22 mouse cellular contexts compared by ENCODE assay signal in the genomic region with DNA sequence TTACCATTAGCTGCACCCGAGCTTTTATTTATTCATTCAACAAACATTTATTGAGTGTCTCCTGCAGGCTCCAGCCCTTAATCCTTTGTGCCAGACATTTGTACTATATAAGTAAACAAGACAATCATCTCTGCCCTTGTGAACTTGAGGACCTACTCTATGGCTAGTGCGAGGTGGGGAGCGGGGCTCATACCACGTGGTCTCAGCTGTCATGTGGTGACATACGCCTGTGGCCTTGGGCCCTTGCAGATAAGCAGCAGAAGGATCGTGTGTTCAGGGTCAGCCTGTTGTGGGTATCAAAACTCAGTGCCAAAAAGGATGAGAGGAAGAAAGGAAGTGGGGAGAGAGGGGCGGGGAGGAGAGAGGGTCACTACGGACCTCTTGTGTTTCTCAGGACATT.
DNase-seq lines count a peak whose midpoint lies in the region; ATAC-seq lines count a peak whose summit lies in the region.
"Had no signal": no experiment of that assay in that cellular context is flagged by ENCODE, and none has a peak within 500 bp of the region (broad histone marks: within the 10 kb centered on the region; RNA-seq: fewer than 3 reads in every experiment).

No protein-coding gene starts in this region.

- H3K4me1 ChIP-seq in liver, embryonic 12.5 days: peaks cover 17% of the 10 kb centered on the region; the same call in 1 of the 2 replicates
- H3K4me1 ChIP-seq in liver, embryonic 11.5 days (replicated peaks; ENCODE audit: control insufficient read depth, insufficient read depth, low read length): no peaks in the 10 kb centered on the region; the same call in 1 of the 2 replicates
- no peaks in the 10 kb centered on the region; the same call in 1 of the 2 replicates for H3K4me1 ChIP-seq in hindbrain, embryonic 12.5 days
- H3K4me1 ChIP-seq in intestine, embryonic 16.5 days (ENCODE audit: control insufficient read depth, insufficient read depth, low read length): peaks cover 8% of the 10 kb centered on the region; the same call in 1 of the 2 replicates
- H3K4me1 ChIP-seq: heart, embryonic 12.5 days; hindbrain, embryonic 15.5 days had no signal

- H3K36me3 ChIP-seq in liver, embryonic 12.5 days: no peaks in the 10 kb centered on the region
- H3K36me3 ChIP-seq in liver, embryonic 11.5 days (ENCODE audit: control insufficient read depth, insufficient read depth, low read length): no peaks in the 10 kb centered on the region
- H3K36me3 ChIP-seq in hindbrain, embryonic 12.5 days: no peaks in the 10 kb centered on the region
- no peaks in the 10 kb centered on the region for H3K36me3 ChIP-seq in intestine, embryonic 16.5 days (ENCODE audit: control insufficient read depth, insufficient read depth, low read length)
- H3K36me3 ChIP-seq: embryonic facial prominence, embryonic 10.5 days; heart, embryonic 12.5 days; hindbrain, embryonic 10.5 days; hindbrain, embryonic 15.5 days had no signal

- DNase-seq in liver, embryonic 11.5 days (ENCODE audit: low spot score): no peak
- peak; percentile 11 for DNase-seq in ovary, postnatal 36 days (ENCODE audit: low spot score)
- DNase-seq in ovary, postnatal 10 days (ENCODE audit: low spot score): no peak
- DNase-seq in adrenal gland, postnatal 14 days: peak; percentile 52
- DNase-seq in lung, postnatal 25 days (ENCODE audit: low spot score): peak; percentile 25
- DNase-seq: cerebellum, adult 2 months; cerebellum, postnatal 10 days; forebrain, postnatal 0 days; gastrocnemius, adult 2 months; gastrocnemius, postnatal 25 days had no signal

- no peak overlapping the region for H3K4me3 ChIP-seq in liver, embryonic 12.5 days
- no peak overlapping the region for H3K4me3 ChIP-seq in liver, embryonic 11.5 days (ENCODE audit: low read depth, low read length)
- no peak overlapping the region for H3K4me3 ChIP-seq in hindbrain, embryonic 12.5 days
- no peak overlapping the region for H3K4me3 ChIP-seq in intestine, embryonic 16.5 days (ENCODE audit: low read length)
- H3K4me3 ChIP-seq: embryonic facial prominence, embryonic 10.5 days; forebrain, embryonic 13.5 days; gastrocnemius, adult 2 months; heart, embryonic 12.5 days; hindbrain, embryonic 10.5 days; hindbrain, embryonic 15.5 days had no signal

- WGBS in liver, embryonic 12.5 days (ENCODE audit: insufficient replicate concordance): 41% methylated on average over 8 of the region's 8 CpGs
- WGBS in liver, embryonic 11.5 days: 48% methylated on average over 8 of the region's 8 CpGs
- WGBS in hindbrain, embryonic 12.5 days: 79% methylated on average over 8 of the region's 8 CpGs
- 54% methylated on average over 8 of the region's 8 CpGs for WGBS in intestine, embryonic 16.5 days

- no peaks in the 10 kb centered on the region for H3K9me3 ChIP-seq in liver, embryonic 12.5 days (replicated peaks)
- no peaks in the 10 kb centered on the region for H3K9me3 ChIP-seq in liver, embryonic 11.5 days (ENCODE audit: control insufficient read depth, low read length)
- no peaks in the 10 kb centered on the region for H3K9me3 ChIP-seq in hindbrain, embryonic 12.5 days (replicated peaks)
- H3K9me3 ChIP-seq in intestine, embryonic 16.5 days (ENCODE audit: control insufficient read depth, low read length): no peaks in the 10 kb centered on the region
- H3K9me3 ChIP-seq: embryonic facial prominence, embryonic 10.5 days; forebrain, embryonic 13.5 days; heart, embryonic 12.5 days; hindbrain, embryonic 10.5 days; hindbrain, embryonic 15.5 days had no signal

- no peak overlapping the region for H3K4me2 ChIP-seq in liver, embryonic 12.5 days
- no peak overlapping the region for H3K4me2 ChIP-seq in liver, embryonic 11.5 days
- H3K4me2 ChIP-seq in hindbrain, embryonic 12.5 days (replicated peaks): no peak overlapping the region
- H3K4me2 ChIP-seq in intestine, embryonic 16.5 days (ENCODE audit: low read depth, low read length): no peak overlapping the region
- H3K4me2 ChIP-seq: forebrain, embryonic 13.5 days; heart, embryonic 12.5 days; hindbrain, embryonic 15.5 days had no signal

- 0 out of 2 replicates have a peak, but pooled peaks have one; percentile 46 for ATAC-seq in liver, embryonic 12.5 days
- ATAC-seq in liver, embryonic 11.5 days (replicated peaks; ENCODE audit: low FRiP score): no peak
- ATAC-seq in hindbrain, embryonic 12.5 days (ENCODE audit: low FRiP score): no peak
- ATAC-seq in intestine, embryonic 16.5 days: no peak
- ATAC-seq: activated CD4-positive, CD25-positive, alpha-beta regulatory T cell, adult 4 months; forebrain, embryonic 13.5 days; forebrain, postnatal 0 days; inflammation-experienced regulatory T-cells, adult 6 months; Patski had no signal

- H3K9ac ChIP-seq in liver, embryonic 12.5 days: no peak overlapping the region
- H3K9ac ChIP-seq in liver, embryonic 11.5 days (ENCODE audit: low read depth, low read length): no peak overlapping the region
- no peak overlapping the region for H3K9ac ChIP-seq in hindbrain, embryonic 12.5 days
- H3K9ac ChIP-seq in intestine, embryonic 16.5 days (ENCODE audit: low read depth, low read length): no peak overlapping the region
- H3K9ac ChIP-seq: forebrain, embryonic 13.5 days; forebrain, postnatal 0 days; heart, embryonic 12.5 days; hindbrain, embryonic 15.5 days had no signal

- no peaks in the 10 kb centered on the region for H3K27me3 ChIP-seq in liver, embryonic 12.5 days (replicated peaks)
- H3K27me3 ChIP-seq in liver, embryonic 11.5 days (replicated peaks; ENCODE audit: control insufficient read depth, insufficient read depth, low read length): no peaks in the 10 kb centered on the region
- H3K27me3 ChIP-seq in hindbrain, embryonic 12.5 days: no peaks in the 10 kb centered on the region
- H3K27me3 ChIP-seq in intestine, embryonic 16.5 days (replicated peaks; ENCODE audit: control insufficient read depth, insufficient read depth, low read length): no peaks in the 10 kb centered on the region
- H3K27me3 ChIP-seq: CH12.LX; forebrain, embryonic 13.5 days; hindbrain, embryonic 15.5 days had no signal

- no peak overlapping the region for H3K27ac ChIP-seq in liver, embryonic 12.5 days
- H3K27ac ChIP-seq in liver, embryonic 11.5 days (ENCODE audit: low read depth, low read length): no peak overlapping the region
- no peak overlapping the region for H3K27ac ChIP-seq in hindbrain, embryonic 12.5 days
- H3K27ac ChIP-seq in intestine, embryonic 16.5 days (ENCODE audit: low read length): no peak overlapping the region
- H3K27ac ChIP-seq: embryonic facial prominence, embryonic 10.5 days; forebrain, embryonic 13.5 days; gastrocnemius, adult 2 months; hindbrain, embryonic 10.5 days; hindbrain, embryonic 15.5 days had no signal

Comparison
In these comparisons a context has a peak if more than half of its experiments do, and no peak if none do; other contexts are left out.
1. DNase-seq: peak in ovary, postnatal 36 days (single experiment), adrenal gland, postnatal 14 days (single experiment) and lung, postnatal 25 days (single experiment); none in liver, embryonic 11.5 days (single experiment) and ovary, postnatal 10 days (single experiment).